Mouse (Mus musculus): ENCODE measurements around the gene Copa. TPM values are rescaled to one million over a fixed set of nuclear protein-coding genes. Genes with fewer than 3 reads are reported as not detected.

Gene Copa
- total and polyA plus RNA-seq, 3 experiments: 81.2 to 118 (median 92.3) TPM

- no peaks in the 10 kb centered on the region for H3K79me2 ChIP-seq (ENCODE audit: control insufficient read depth, insufficient read depth, low read length, poor library complexity)
- DNase-seq (ENCODE audit: low read depth, low spot score): no peak
- H3K4me1 ChIP-seq (ENCODE audit: control insufficient read depth in 1 of 2, insufficient read depth in 2 of 2, low read length in 2 of 2): no peaks in the 10 kb centered on the region
- H3K27ac ChIP-seq (ENCODE audit: control insufficient read depth, low read depth, low read length): no peak overlapping the region
- H3K36me3 ChIP-seq (ENCODE audit: control insufficient read depth in 1 of 2, insufficient read depth in 2 of 2, low read length in 2 of 2): peaks cover 1 to 10% of the 10 kb centered on the region in 2 experiments
- no peaks in the 10 kb centered on the region for H3K9me3 ChIP-seq (replicated peaks; ENCODE audit: insufficient read depth, low read length)
- no peaks in the 10 kb centered on the region for H3K27me3 ChIP-seq (ENCODE audit: control insufficient read depth in 1 of 2, insufficient read depth in 2 of 2, low read length in 2 of 2)
- no peak for TF ChIP-seq ETS1 (IDR thresholded peaks at IDR 0.05; ENCODE audit: low read depth, low read length)
- TF ChIP-seq TBP (IDR thresholded peaks at IDR 0.05; ENCODE audit: low read depth, low read length): no peak
- TF ChIP-seq POLR2A (IDR thresholded peaks at IDR 0.05; ENCODE audit: control insufficient read depth in 1 of 2, insufficient read depth in 1 of 2, low read depth in 1 of 2, low read length in 2 of 2, poor library complexity in 1 of 2): no peak
- no peak for TF ChIP-seq BHLHE40 (IDR thresholded peaks at IDR 0.05; ENCODE audit: borderline replicate concordance, low read depth, low read length)
- no peak for TF ChIP-seq NELFE (IDR thresholded peaks at IDR 0.05; ENCODE audit: low read depth, low read length)
- TF ChIP-seq JUND (IDR thresholded peaks at IDR 0.05; ENCODE audit: low read depth, low read length): no peak
- TF ChIP-seq ZMIZ1 (IDR thresholded peaks at IDR 0.05; ENCODE audit: low read depth, low read length): no peak
- TF ChIP-seq GABPA (IDR thresholded peaks at IDR 0.05; ENCODE audit: low read depth, low read length): no peak
- TF ChIP-seq ZKSCAN1 (IDR thresholded peaks at IDR 0.05; ENCODE audit: low read depth, low read length): no peak
- TF ChIP-seq ZNF384 (IDR thresholded peaks at IDR 0.05; ENCODE audit: low read depth, low read length): no peak
- TF ChIP-seq CTCF (IDR thresholded peaks at IDR 0.05 in 2 of 3, conservative IDR thresholded peaks at IDR 0.05 in 1 of 3; ENCODE audit: control insufficient read depth in 1 of 3, insufficient read depth in 1 of 3, low read depth in 2 of 3, low read length in 3 of 3, poor library complexity in 1 of 3, severe bottlenecking in 1 of 3): no peak
- no peak for TF ChIP-seq RAD21 (IDR thresholded peaks at IDR 0.05; ENCODE audit: low read depth, low read length)
- TF ChIP-seq POLR2AphosphoS5 (IDR thresholded peaks at IDR 0.05; ENCODE audit: borderline replicate concordance, low read depth, low read length): no peak
- TF ChIP-seq ZC3H11A (IDR thresholded peaks at IDR 0.05; ENCODE audit: low read depth, low read length): no peak
- no peak for TF ChIP-seq USF2 (IDR thresholded peaks at IDR 0.05; ENCODE audit: borderline replicate concordance in 1 of 2, insufficient read depth in 1 of 2, low read depth in 1 of 2, low read length in 2 of 2)
- H3K9ac ChIP-seq (ENCODE audit: control insufficient read depth, low read depth, low read length, poor library complexity, severe bottlenecking): no peak overlapping the region
- H3K4me3 ChIP-seq (ENCODE audit: control insufficient read depth in 1 of 2, insufficient read depth in 1 of 2, low read depth in 2 of 2, low read length in 2 of 2): no peak overlapping the region
These were observed 9.7 kb upstream of the Copa start for GRCm38 (mm10) chr1:172072604-172073003.

- Histone ChIP-seq H3K27ac (ENCODE audit: control insufficient read depth, low read depth, low read length) (no peak overlapping the region), H3K36me3 (ENCODE audit: control insufficient read depth in 1 of 2, insufficient read depth in 2 of 2, low read length in 2 of 2) (peaks cover 10 to 16% of the 10 kb centered on the region in 2 experiments), H3K9ac (ENCODE audit: control insufficient read depth, low read depth, low read length, poor library complexity, severe bottlenecking) (no peak overlapping the region), H3K4me1 (ENCODE audit: control insufficient read depth in 1 of 2, insufficient read depth in 2 of 2, low read length in 2 of 2) (peaks cover 0 to 3% of the 10 kb centered on the region in 2 experiments; a peak in 1 of 4 replicates), H3K27me3 (ENCODE audit: control insufficient read depth in 1 of 2, insufficient read depth in 2 of 2, low read length in 2 of 2) (no peaks in the 10 kb centered on the region), H3K9me3 (replicated peaks; ENCODE audit: insufficient read depth, low read length) (no peaks in the 10 kb centered on the region), H3K79me2 (ENCODE audit: control insufficient read depth, insufficient read depth, low read length, poor library complexity) (peaks cover 12% of the 10 kb centered on the region), H3K4me3 (ENCODE audit: control insufficient read depth in 1 of 2, insufficient read depth in 1 of 2, low read depth in 2 of 2, low read length in 2 of 2) (no peak overlapping the region)
- DNase-seq (ENCODE audit: low read depth, low spot score): peak; percentile 30
- TF ChIP-seq GATA1 (IDR thresholded peaks at IDR 0.05; ENCODE audit: low read depth, low read length) (0 out of 2 replicates have a peak, but pooled peaks have one; percentile 6), NRF1 (IDR thresholded peaks at IDR 0.05; ENCODE audit: insufficient read depth, low read depth, low read length, poor library complexity, severe bottlenecking) (no peak), KAT2A (conservative IDR thresholded peaks at IDR 0.05; ENCODE audit: low read depth, low read length) (no peak), EP300 (IDR thresholded peaks at IDR 0.05; ENCODE audit: low read depth in 1 of 2, low read length in 2 of 2) (peak in 1 of 2 experiments; percentile 27; a peak in 1 of 4 replicates), ELF1 (IDR thresholded peaks at IDR 0.05; ENCODE audit: low read depth, low read length) (no peak), MAFK (IDR thresholded peaks at IDR 0.05; ENCODE audit: borderline replicate concordance, low read depth, low read length) (no peak)
These were observed 4.3 kb upstream of the Copa start for GRCm38 (mm10) chr1:172077981-172078380.
